Mouse (Mus musculus): ENCODE measurements around the gene Carmil3.

Gene Carmil3

GRCm38 (mm10) chr14:55540787-55541321 lies 50.4 kb downstream of the Carmil3 start:
- peak; percentile 83 for DNase-seq (ENCODE audit: extremely low read depth, low read depth)

- no peak for DNase-seq (ENCODE audit: extremely low read depth, low read depth)
These were observed 51.8 kb downstream of the Carmil3 start for GRCm38 (mm10) chr14:55542268-55542667.

- DNase-seq (ENCODE audit: extremely low read depth, low read depth), result no peak
These were observed 53.9 kb downstream of the Carmil3 start for GRCm38 (mm10) chr14:55544334-55544733.

- DNase-seq (ENCODE audit: extremely low read depth, low read depth), result no peak
These were observed 59.7 kb downstream of the Carmil3 start for GRCm38 (mm10) chr14:55550191-55550590.

- DNase-seq (ENCODE audit: extremely low read depth, low read depth), result no peak
These were observed 60.9 kb downstream of the Carmil3 start for GRCm38 (mm10) chr14:55551347-55551746.

GRCm38 (mm10) chr14:55551794-55552193 lies 61.3 kb downstream of the Carmil3 start:
- no peak for DNase-seq (ENCODE audit: extremely low read depth, low read depth)

- DNase-seq (ENCODE audit: extremely low read depth, low read depth), result no peak
These were observed 64.2 kb downstream of the Carmil3 start for GRCm38 (mm10) chr14:55554635-55555034.

- no peak for DNase-seq (ENCODE audit: extremely low read depth, low read depth)
These were observed 65.3 kb downstream of the Carmil3 start for GRCm38 (mm10) chr14:55555788-55556187.

- peak; percentile 88 for DNase-seq (ENCODE audit: extremely low read depth, low read depth)
These were observed 66.6 kb downstream of the Carmil3 start for GRCm38 (mm10) chr14:55557003-55557402.

GRCm38 (mm10) chr14:55557587-55557986 lies 67.1 kb downstream of the Carmil3 start:
- DNase-seq (ENCODE audit: extremely low read depth, low read depth), result no peak
